Mouse (Mus musculus) liver, postnatal 0 days (tissue): ENCODE results near the gene Nubp1.

ENCODE experiments used
- CTCF ChIP-seq: sonication (generic); IDR thresholded peaks from 2 replicates; pipeline ENCODE4 v1.5.1; 2016; ENCODE audit warnings: antibody characterized with exemption, low read depth
- EP300 ChIP-seq: IDR thresholded peaks from 2 replicates; pipeline ENCODE4 v1.6.1; 2016; ENCODE audit warnings: antibody characterized with exemption, low read depth, mild to moderate bottlenecking

DNA sequence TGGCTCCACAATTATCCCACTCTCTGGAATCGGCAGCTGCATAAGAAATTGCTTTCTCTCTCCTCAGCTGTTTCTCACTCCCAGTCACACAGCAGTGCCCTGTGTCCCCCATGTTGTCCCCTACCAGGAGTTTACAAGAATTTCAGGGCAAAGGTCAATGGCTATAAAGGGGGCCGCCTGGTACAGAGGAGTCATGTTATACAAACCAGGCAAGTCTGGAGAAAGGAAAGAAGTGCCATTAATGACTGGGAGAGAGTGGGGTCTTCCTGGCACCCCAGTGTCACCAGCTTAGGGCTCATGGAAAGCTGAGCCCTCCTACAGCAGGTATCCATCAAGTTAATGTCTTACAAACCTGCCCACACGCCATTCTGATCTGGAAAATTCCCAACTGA lies 42.8 kb downstream of the Nubp1 start:
- TF ChIP-seq CTCF (no peak), EP300 (no peak)
